Mouse (Mus musculus): Measurements from ENCODE around the gene Txnrd2. TPM values are rescaled to one million over a fixed set of nuclear protein-coding genes. Genes with fewer than 3 reads are reported as not detected.

Txnrd2 gene
- polyA plus RNA-seq, 1 experiment from 2014 or later, result 22.5 TPM

DNA sequence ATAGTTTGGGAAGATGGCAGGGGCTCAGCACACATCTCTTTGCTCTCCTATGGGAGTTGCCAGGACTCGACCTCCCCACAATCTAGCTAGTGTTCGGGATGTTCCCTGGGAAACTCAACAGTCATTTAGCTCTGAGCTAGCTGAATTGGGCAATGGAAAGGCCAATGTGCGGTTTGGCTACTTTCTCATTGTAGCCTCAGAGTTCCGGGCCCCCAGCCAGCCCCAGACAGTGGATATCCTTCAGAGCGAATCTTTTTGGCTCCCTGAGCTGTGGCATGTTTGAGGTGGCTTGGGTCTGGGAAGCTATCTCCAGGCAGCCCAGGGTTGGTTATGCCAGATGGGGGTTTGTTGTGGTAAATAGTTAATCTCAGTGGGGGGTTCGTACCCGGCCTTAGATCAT is 39.7 kb upstream of the Txnrd2 start:
- Histone ChIP-seq H3K9me3 (no peaks in the 10 kb centered on the region), H3K36me3 (no peaks in the 10 kb centered on the region), H3K4me1 (peaks cover 67% of the 10 kb centered on the region), H3K9ac (replicated peaks) (no peak overlapping the region), H3K4me3 (no peak overlapping the region), H3K27me3 (no peaks in the 10 kb centered on the region), H3K4me2 (replicated peaks) (no peak overlapping the region), H3K27ac (replicated peaks) (no peak overlapping the region)
- 78% methylated on average over 7 of the region's 7 CpGs for WGBS
- no peak for ATAC-seq (ENCODE audit: low FRiP score, low read depth)

DNA sequence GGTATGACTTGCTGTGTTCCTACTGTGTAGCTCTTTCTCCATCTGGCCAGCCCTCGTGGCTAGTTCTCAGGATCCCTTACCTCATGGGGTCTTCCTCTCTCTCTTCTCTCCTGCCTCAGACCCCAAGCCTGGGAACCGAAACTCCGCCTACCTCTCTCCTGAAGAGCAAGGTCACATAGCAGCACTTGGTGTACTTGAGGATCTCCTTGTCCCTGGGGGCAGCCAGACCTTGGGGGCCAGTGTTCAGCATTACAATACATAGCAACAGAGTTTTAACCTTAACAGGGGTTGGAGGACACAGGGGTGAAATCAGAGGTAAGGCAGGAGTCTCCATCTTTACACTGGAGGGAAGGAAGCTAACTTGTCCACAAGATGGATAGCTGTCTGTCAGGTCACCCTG is 39.2 kb upstream of the Txnrd2 start:
- H3K36me3 ChIP-seq, result no peaks in the 10 kb centered on the region
- H3K9me3 ChIP-seq, result no peaks in the 10 kb centered on the region
- H3K4me2 ChIP-seq (replicated peaks), result no peak overlapping the region
- H3K9ac ChIP-seq (replicated peaks), result no peak overlapping the region
- no peaks in the 10 kb centered on the region for H3K27me3 ChIP-seq
- 49% methylated on average over 3 of the region's 3 CpGs for WGBS
- peak overlapping the region; percentile 71; the same call in 1 of the 2 replicates for H3K27ac ChIP-seq (replicated peaks)
- H3K4me3 ChIP-seq, result no peak overlapping the region
- ATAC-seq (ENCODE audit: low FRiP score, low read depth), result no peak
- peaks cover 64% of the 10 kb centered on the region for H3K4me1 ChIP-seq

DNA sequence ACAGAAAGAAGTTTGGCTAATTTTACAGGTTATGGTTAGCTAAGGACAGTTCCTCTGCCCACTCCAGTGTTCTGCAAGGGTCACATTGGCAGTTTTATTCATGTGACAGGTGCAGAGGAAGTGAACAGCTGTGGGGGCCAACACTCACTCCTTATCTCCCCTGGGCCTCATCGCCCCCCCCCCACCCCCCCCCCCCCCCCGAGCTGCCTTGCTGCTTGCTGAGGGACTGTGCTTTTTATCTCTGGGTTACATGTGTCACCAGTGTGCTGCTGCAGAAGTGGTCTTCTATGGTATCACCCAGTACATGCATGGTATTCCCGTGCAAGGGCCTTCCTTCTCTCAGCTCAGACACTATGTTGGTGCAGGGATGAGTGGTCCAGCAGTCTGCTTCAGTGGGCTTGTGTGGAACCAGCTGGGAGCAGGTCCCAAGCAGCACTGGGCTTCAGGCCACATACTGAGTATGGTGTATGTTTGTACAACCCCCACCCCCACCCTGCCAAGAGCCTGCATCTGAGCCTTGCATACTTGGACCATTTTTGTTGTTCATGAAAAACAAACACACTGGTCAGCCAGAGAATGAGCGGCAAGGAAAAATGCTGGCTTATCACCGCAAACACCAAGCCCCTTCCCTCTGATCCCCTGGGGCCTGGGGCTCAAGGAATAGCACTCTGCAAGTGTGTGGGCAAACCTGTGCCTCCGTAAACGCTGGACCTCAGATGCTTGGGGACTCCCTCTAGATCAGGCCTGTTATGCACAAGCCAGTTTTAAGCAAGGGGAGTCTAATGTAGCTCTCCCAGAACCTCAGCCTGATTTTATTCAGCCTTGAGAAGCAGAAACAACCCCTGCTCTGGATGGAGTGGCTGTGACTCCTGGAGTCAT is 38.2 kb upstream of the Txnrd2 start:
- Histone ChIP-seq H3K9ac (replicated peaks) (0 out of 2 replicates have a peak overlapping the region, but pooled peaks have one; percentile 34), H3K4me1 (peaks cover 61% of the 10 kb centered on the region), H3K36me3 (no peaks in the 10 kb centered on the region), H3K27ac (replicated peaks) (peak overlapping the region; percentile 71), H3K27me3 (no peaks in the 10 kb centered on the region), H3K4me2 (replicated peaks) (no peak overlapping the region), H3K9me3 (no peaks in the 10 kb centered on the region), H3K4me3 (no peak overlapping the region)
- ATAC-seq (ENCODE audit: low FRiP score, low read depth), result no peak
- WGBS, result 41% methylated on average over 5 of the region's 7 CpGs

DNA sequence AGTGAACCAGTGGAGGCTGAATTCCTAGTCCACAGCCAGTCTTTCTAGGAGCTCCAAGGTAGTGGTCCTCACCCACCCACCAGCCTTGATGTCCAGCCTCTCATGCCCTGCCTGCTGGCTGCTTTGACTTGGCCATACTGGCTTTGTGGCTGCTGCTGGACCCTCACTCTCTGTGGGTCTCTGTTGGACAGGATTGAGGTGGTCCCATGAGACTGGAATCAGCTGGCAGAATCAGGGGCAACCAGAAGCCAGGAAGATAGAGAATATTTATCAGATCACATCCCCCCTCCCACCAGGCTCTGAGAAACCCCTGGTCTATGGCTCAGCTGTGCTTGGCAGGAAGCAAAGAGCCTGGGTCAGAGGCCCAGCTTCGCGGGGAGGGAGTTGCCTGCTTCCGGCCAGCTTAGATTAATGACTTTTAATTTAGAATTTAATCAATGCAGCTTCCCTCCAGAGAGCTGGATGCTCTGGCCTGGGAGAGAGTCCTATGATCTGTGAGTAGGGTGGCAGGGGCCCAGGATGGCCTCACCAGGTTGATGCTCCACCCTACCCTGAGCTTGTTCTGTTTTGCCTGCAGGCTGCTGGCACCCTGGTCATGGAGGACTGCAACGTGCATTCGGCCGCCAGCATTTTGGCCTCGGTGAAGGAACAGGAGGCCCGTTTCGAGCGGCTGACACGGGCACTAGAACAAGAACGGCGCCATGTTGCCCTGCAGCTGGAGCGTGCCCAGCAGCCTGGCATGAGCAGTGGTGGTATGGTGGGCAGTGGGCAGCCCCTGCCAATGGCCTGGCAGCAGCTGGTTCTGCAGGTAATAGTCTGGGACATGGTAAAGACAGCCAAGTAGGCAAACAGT is 37.4 kb upstream of the Txnrd2 start:
- no peak overlapping the region for H3K4me2 ChIP-seq (replicated peaks)
- H3K4me1 ChIP-seq, result peaks cover 61% of the 10 kb centered on the region
- H3K4me3 ChIP-seq, result no peak overlapping the region
- H3K36me3 ChIP-seq, result no peaks in the 10 kb centered on the region
- 85% methylated on average over 14 of the region's 14 CpGs for WGBS
- peak overlapping the region; percentile 71 for H3K27ac ChIP-seq (replicated peaks)
- no peaks in the 10 kb centered on the region for H3K27me3 ChIP-seq
- 0 out of 2 replicates have a peak overlapping the region, but pooled peaks have one; percentile 34 for H3K9ac ChIP-seq (replicated peaks)
- ATAC-seq (ENCODE audit: low FRiP score, low read depth), result no peak
- no peaks in the 10 kb centered on the region for H3K9me3 ChIP-seq

DNA sequence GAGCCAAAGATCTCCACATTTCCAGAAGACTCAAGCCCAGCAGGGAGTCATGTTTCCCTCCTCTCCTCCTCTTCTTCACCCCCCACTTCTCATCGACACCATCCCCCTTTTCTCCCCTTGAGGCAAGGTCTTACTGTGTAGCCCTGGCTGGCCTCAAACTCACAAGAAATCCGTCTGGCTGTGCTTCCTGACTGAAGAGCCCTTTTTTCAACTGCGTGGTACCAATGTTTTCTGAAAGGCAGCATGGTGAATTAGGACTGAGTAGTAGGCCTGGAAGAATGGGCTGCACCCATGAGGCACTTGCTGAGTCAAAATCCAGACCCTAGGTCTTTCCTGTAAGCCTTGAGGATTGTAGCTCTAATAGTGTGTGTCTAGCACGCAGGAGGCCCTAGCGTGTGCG is 35.8 kb upstream of the Txnrd2 start:
- no peak overlapping the region for H3K4me3 ChIP-seq
- H3K9me3 ChIP-seq, result no peaks in the 10 kb centered on the region
- H3K27ac ChIP-seq (replicated peaks), result no peak overlapping the region
- no peak overlapping the region for H3K9ac ChIP-seq (replicated peaks)
- peaks cover 66% of the 10 kb centered on the region for H3K4me1 ChIP-seq
- H3K27me3 ChIP-seq, result no peaks in the 10 kb centered on the region
- no peak for ATAC-seq (ENCODE audit: low FRiP score, low read depth)
- WGBS, result 79% methylated on average over 6 of the region's 6 CpGs
- no peak overlapping the region for H3K4me2 ChIP-seq (replicated peaks)
- H3K36me3 ChIP-seq, result no peaks in the 10 kb centered on the region

DNA sequence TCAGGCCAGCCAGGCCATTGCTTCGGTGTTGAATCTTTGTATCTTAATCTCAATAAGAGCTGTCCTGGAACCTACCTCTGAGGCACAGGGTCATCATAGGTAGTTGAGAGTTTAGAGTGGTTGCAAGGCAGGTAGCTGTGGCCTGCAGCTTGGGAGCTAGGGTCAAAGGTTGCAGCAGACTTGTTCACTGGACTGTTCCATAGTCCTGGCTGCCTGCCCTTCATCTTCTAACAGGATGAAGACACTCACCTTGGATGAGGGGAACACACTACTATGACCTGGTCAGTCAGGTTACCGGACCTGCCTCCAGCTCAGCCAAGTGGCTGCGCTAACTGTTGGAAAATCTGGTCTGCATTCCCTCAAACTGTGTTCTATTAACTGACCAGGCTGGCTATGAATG is 35.1 kb upstream of the Txnrd2 start:
- Histone ChIP-seq H3K9me3 (no peaks in the 10 kb centered on the region), H3K27ac (replicated peaks) (no peak overlapping the region), H3K36me3 (0 out of 2 replicates have a peak, but pooled peaks cover 1% of the 10 kb centered on the region), H3K9ac (replicated peaks) (no peak overlapping the region), H3K4me3 (no peak overlapping the region), H3K4me1 (peaks cover 74% of the 10 kb centered on the region), H3K27me3 (no peaks in the 10 kb centered on the region), H3K4me2 (replicated peaks) (no peak overlapping the region)
- no peak for ATAC-seq (ENCODE audit: low FRiP score, low read depth)
- 98% methylated on average over 3 of the region's 3 CpGs for WGBS

DNA sequence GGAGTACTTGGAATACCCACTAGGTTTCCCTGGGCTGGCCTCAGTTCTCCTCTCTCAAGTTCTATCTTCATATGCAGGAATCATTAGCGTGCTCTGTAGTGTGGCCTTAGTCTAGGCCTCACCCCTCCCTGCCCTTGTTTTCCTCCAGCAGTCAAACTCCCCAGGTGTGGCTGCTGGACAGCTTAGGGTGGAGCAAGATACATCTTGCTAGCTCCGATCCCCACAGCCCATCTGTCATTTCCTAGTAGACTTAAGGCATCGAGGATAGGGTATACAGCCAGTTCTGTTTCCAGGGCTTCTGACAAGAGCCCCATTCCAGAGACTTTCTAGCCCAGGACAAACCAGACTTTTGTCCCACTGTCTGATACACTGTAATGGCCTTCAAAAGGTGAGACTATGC is 34.5 kb upstream of the Txnrd2 start:
- Histone ChIP-seq H3K9ac (replicated peaks) (0 out of 2 replicates have a peak overlapping the region, but pooled peaks have one; percentile 86), H3K4me1 (peaks cover 74% of the 10 kb centered on the region), H3K27ac (replicated peaks) (peak overlapping the region; percentile 91), H3K4me2 (replicated peaks) (no peak overlapping the region), H3K4me3 (no peak overlapping the region), H3K9me3 (no peaks in the 10 kb centered on the region), H3K36me3 (peaks cover 7% of the 10 kb centered on the region), H3K27me3 (no peaks in the 10 kb centered on the region)
- ATAC-seq (ENCODE audit: low FRiP score, low read depth), result no peak
- WGBS, result 94% methylated on average over 3 of the region's 3 CpGs

DNA sequence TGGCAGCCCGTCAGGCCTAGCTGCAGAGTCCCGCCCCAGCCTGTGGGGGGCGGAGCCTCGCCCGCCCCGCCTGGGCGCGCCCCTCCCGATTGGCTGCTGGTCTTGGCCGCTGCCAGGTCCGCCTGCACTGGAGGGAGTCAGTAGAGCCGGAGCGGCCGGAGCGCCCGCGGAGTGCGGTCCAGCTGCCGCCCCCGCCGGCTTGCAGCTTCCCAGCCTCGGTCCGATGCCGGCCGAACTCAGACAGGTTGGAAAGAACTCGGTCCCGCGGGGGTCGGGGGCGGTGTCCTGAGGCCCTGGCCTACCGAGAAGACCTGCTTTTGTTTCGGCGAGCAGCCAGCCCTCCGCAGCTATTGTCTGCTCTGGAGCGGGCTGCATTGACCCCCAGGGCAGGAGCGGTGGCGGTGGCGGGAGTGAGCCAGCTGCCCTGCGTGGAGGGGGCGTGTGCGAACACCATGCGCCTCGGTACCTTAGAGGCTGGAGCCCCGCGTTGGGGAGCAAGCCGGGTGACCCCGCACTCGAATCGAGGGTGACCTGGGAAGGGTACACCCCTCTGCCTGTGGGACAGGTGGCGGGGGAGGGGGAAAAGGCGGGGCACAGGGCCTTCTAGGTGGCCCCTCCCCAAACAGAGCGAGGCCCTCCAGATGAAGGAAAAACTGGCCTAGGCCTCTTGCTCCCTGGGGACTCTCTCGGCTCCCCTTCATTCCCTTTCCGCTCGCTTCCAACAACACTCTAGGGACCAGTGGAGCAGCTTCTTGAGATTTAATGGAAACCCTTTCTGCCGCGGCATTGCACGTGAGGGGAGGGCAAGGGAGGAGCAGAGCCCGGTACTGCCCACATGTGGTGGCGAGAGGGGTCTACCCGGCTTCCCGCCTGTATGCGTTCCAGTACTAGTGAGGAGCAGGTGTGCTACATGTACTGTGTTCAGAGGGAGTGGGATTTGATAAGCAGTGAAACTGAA is 33.4 kb upstream of the Txnrd2 start:
- H3K9me3 ChIP-seq, result no peaks in the 10 kb centered on the region
- H3K27ac ChIP-seq (replicated peaks), result peak overlapping the region; percentile 91
- H3K27me3 ChIP-seq, result no peaks in the 10 kb centered on the region
- H3K4me1 ChIP-seq, result peaks cover 65% of the 10 kb centered on the region
- under 1% methylated on average over 59 of the region's 63 CpGs for WGBS
- H3K9ac ChIP-seq (replicated peaks), result peak overlapping the region; percentile 86
- peak; percentile 82 for ATAC-seq (ENCODE audit: low FRiP score, low read depth)
- peaks cover 17% of the 10 kb centered on the region for H3K36me3 ChIP-seq
- H3K4me3 ChIP-seq, result peak overlapping the region; percentile 76
- H3K4me2 ChIP-seq (replicated peaks), result peak overlapping the region; percentile 90

DNA sequence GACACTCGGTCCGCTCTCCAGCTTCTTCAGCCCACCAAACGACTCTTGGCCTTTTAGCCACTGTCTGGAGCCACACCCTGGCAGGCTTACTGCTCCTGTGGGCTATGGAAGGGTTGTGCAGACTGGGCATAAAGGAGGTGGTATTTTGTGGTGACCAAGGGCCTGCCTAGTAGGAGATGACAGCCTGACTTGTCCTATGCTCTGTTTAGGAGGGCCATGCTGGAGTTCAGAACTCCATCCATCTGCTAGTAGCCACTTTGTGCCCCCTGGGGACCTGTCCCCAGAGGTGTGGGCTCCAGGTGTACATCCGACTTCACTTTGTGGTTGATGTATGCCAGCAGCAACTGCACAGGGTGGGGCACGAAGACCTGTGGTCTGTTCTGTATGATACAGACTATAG is 32.6 kb upstream of the Txnrd2 start:
- H3K36me3 ChIP-seq, result peaks cover 26% of the 10 kb centered on the region
- 49% methylated on average over 5 of the region's 5 CpGs for WGBS
- H3K9me3 ChIP-seq, result no peaks in the 10 kb centered on the region
- no peaks in the 10 kb centered on the region for H3K27me3 ChIP-seq
- peak overlapping the region; percentile 76 for H3K4me3 ChIP-seq
- peak overlapping the region; percentile 86 for H3K9ac ChIP-seq (replicated peaks)
- no peak for ATAC-seq (ENCODE audit: low FRiP score, low read depth)
- H3K4me2 ChIP-seq (replicated peaks), result peak overlapping the region; percentile 90
- H3K4me1 ChIP-seq, result peaks cover 64% of the 10 kb centered on the region
- peak overlapping the region; percentile 91 for H3K27ac ChIP-seq (replicated peaks)

DNA sequence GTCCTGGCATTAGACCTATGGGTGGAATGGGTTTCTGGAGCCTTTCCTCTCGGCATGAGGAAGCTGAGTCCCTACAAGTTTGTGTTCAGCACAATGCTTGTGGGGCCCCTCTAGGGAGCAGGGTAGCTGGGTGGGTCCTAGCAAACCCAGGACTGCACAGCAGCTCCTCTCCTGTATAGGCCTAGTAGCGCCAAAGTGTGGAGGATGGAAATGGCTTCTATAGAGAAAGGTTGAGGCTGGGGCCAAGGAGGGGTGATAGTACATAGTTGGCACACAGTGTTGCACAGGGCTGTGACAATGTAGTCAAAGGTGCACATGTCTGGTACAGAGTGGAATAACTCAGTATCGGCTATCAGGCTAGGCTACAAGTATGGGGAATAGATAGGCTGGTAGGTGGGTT is 32.1 kb upstream of the Txnrd2 start:
- Histone ChIP-seq H3K4me1 (peaks cover 64% of the 10 kb centered on the region), H3K4me2 (replicated peaks) (peak overlapping the region; percentile 90), H3K9ac (replicated peaks) (peak overlapping the region; percentile 86), H3K27me3 (no peaks in the 10 kb centered on the region), H3K36me3 (peaks cover 30% of the 10 kb centered on the region), H3K4me3 (peak overlapping the region; percentile 76), H3K27ac (replicated peaks) (peak overlapping the region; percentile 91), H3K9me3 (no peaks in the 10 kb centered on the region)
- no peak for ATAC-seq (ENCODE audit: low FRiP score, low read depth)
- WGBS, result 62% methylated on average over 3 of the region's 3 CpGs

All from midbrain, embryonic 12.5 days (tissue).